Mouse (Mus musculus) stomach, embryonic 14.5 days (tissue): ENCODE measurements around the gene Pter. TPM values are rescaled to one million over a fixed set of nuclear protein-coding genes. Genes with fewer than 3 reads are reported as not detected.

ENCODE experiments used
- ATAC-seq: fragments of 200-750 bp; cut with Nextera tagmentation; 2 replicates; pipeline ENCODE4 v1.8.0; 2017; ENCODE audit warnings: low read depth, moderate TSS enrichment; ENCODE audit not compliant: insufficient number of reproducible peaks, insufficient read depth, low FRiP score
- H3K27ac ChIP-seq: fragments of 300-500 bp; sonication (generic); 2 replicates; pipeline ENCODE4 v1.5.1; 2014; ENCODE audit warnings: mild to moderate bottlenecking, low read length, moderate library complexity, mixed read lengths
- H3K27me3 ChIP-seq: fragments of 300-500 bp; sonication (generic); 2 replicates; pipeline ENCODE4 v1.6.1; 2014; ENCODE audit warnings: low read length, control low read depth, mixed read lengths; ENCODE audit not compliant: control insufficient read depth, insufficient read depth
- H3K36me3 ChIP-seq: fragments of 300-500 bp; sonication (generic); 2 replicates; pipeline ENCODE4 v1.6.1; 2014; ENCODE audit warnings: mild to moderate bottlenecking, control low read depth, low read length, moderate library complexity, mixed read lengths; ENCODE audit not compliant: control insufficient read depth, insufficient read depth
- H3K4me1 ChIP-seq: fragments of 300-500 bp; sonication (generic); 2 replicates; pipeline ENCODE4 v1.6.1; 2014; ENCODE audit warnings: low read length, control low read depth, mixed read lengths; ENCODE audit not compliant: control insufficient read depth, insufficient read depth
- H3K4me2 ChIP-seq: fragments of 300-500 bp; sonication (generic); replicated peaks from 2 replicates; pipeline ENCODE4 v1.6.1; 2014; ENCODE audit warnings: low read depth, low read length, control low read depth
- H3K4me3 ChIP-seq: fragments of 300-500 bp; sonication (generic); 2 replicates; pipeline ENCODE4 v1.5.1; 2014; ENCODE audit warnings: low read depth, low read length, control low read depth
- H3K9ac ChIP-seq: fragments of 300-500 bp; sonication (generic); replicated peaks from 2 replicates; pipeline ENCODE4 v1.6.1; 2014; ENCODE audit warnings: low read depth, mild to moderate bottlenecking, control low read depth, low read length, moderate library complexity, mixed read lengths
- H3K9me3 ChIP-seq: fragments of 300-500 bp; sonication (generic); 2 replicates; pipeline ENCODE4 v1.6.1; 2016; ENCODE audit warnings: low read depth, low read length, control low read depth; ENCODE audit not compliant: control insufficient read depth
- WGBS: fragments of 180-500 bp; shearing (Covaris S2); extraction: QIAGEN DNeasy Blood & Tissue Kit; methylation state at CpG from one replicate; pipeline ENCODE4 v1.1.7; 2014; 5-methylcytosine and 5-hydroxymethylcytosine counted together
- polyA plus RNA-seq: library from polyadenylated mRNA; unstranded; fragments of >200 nt; fragmentation: Nextera tagmentation; extraction: Ambion mirVana; gene quantifications from 2 replicates; pipeline ENCODE4 v1.2.1, GENCODE M21; 2014

Pter gene
- polyA plus RNA-seq, 1 experiment from 2014 or later = 22.3 TPM

DNA sequence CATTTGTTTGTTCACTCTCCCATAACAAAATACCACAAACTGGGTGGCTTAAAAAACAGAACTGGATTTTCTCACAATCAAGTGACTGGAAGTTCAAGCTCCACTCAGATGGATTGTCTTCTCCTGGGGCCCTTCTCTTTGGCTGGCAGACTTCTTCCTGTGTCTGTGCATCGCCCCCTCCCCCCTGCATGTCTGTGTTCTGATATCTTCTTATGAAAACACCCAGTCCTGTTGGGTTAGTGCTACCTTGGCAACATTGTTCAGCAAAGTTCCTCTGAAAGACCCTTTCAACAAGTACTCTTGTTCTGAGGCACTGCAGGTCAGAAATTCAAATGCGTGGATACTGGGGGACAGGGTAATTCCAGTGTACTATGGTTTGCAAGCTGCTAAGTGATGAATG lies 6.5 kb downstream of the Pter start:
- H3K27me3 ChIP-seq = no peaks in the 10 kb centered on the region
- H3K4me1 ChIP-seq = no peaks in the 10 kb centered on the region; the same call in 1 of the 2 replicates
- H3K4me2 ChIP-seq = no peak overlapping the region
- H3K9ac ChIP-seq = no peak overlapping the region
- no peaks in the 10 kb centered on the region for H3K36me3 ChIP-seq
- no peak overlapping the region for H3K27ac ChIP-seq
- no peak for ATAC-seq
- H3K9me3 ChIP-seq = no peaks in the 10 kb centered on the region
- no peak overlapping the region for H3K4me3 ChIP-seq
- WGBS = 78% methylated on average over 2 of the region's 2 CpGs

DNA sequence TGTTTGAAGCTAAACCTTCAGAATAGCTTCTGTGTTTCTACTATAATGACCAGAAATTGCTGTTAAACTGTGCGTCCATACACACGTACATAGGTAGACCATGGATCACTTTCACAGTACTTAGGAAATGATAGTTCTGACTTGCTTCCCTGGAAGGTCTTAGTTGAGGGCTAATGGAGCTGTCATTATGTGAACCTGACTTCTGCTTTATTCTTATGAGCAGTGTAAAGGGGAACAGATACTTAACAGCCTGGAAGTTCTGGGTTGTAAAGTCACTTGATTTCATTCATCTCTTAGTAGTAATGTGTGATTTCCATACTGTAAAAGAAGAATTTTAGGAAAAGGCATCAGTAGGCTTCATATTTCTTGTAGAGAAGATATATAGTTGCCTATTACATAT lies 10.1 kb downstream of the Pter start:
- ATAC-seq = no peak
- Histone ChIP-seq H3K27me3 (no peaks in the 10 kb centered on the region), H3K9me3 (no peaks in the 10 kb centered on the region), H3K27ac (no peak overlapping the region), H3K4me3 (no peak overlapping the region), H3K4me2 (no peak overlapping the region), H3K36me3 (no peaks in the 10 kb centered on the region), H3K4me1 (no peaks in the 10 kb centered on the region), H3K9ac (no peak overlapping the region)
- 86% methylated on average over 2 of the region's 2 CpGs for WGBS

DNA sequence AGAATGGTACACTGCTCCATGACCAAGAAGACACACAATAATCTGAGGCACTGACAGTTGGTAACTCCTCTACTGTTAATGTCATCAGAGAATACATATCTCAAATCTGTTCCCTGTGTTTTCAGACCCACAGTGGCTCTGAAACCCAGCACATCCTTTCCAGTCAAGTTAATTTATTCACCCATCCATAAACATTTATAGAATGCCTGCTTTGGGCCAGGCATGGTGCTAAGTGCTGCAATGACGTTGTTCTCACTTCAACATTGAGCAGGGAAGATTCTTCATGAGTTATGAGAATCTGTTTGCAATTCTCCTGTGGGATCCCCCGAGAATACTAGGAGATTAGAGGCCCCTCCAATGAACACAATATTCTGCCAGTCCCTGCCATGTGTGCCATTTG lies 11.4 kb downstream of the Pter start:
- Histone ChIP-seq H3K9me3 (no peaks in the 10 kb centered on the region), H3K27ac (no peak overlapping the region), H3K4me2 (no peak overlapping the region), H3K9ac (no peak overlapping the region), H3K4me3 (no peak overlapping the region), H3K4me1 (no peaks in the 10 kb centered on the region), H3K36me3 (no peaks in the 10 kb centered on the region), H3K27me3 (no peaks in the 10 kb centered on the region)
- WGBS = 61% methylated on average over 2 of the region's 2 CpGs
- ATAC-seq = no peak

DNA sequence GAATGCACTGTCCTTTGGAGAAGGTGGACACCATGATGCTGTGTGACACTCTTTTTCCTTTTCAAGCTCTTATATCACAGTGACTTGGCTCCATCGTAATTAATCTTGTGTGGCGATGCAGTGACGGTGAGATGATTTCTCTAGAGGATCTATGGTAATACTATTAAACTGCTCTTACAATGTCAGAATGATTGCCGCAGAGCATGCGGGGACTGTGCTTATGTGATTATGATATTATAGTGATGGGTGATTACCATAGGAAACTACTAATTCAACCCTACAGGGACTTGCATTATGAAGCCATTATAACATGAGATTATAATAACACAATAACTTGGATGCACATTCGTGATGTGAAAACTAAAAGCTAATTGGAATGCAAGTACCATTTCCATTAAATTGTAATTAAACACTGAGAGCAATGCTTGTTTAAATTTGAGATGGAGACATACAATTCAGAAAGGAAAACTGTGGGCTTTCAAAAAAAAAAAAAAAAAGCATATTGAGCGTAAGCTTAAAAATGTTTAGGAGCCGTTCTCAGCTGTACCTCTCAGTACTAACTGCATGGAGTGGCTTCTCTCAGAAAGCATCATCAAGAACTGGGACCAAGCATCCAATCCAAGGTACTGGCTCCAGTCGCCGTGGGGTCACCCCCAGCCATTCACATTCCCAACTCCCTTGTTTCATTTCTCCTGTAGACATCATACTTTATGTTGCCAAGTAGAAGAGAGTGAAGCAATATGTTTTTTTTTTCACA lies 13.8 kb downstream of the Pter start:
- no peaks in the 10 kb centered on the region for H3K36me3 ChIP-seq
- H3K9ac ChIP-seq = no peak overlapping the region
- H3K27ac ChIP-seq = no peak overlapping the region
- H3K4me3 ChIP-seq = no peak overlapping the region
- no peaks in the 10 kb centered on the region for H3K27me3 ChIP-seq
- H3K4me2 ChIP-seq = no peak overlapping the region
- 85% methylated on average over 10 of the region's 10 CpGs for WGBS
- H3K4me1 ChIP-seq = no peaks in the 10 kb centered on the region
- H3K9me3 ChIP-seq = no peaks in the 10 kb centered on the region
- ATAC-seq = no peak

DNA sequence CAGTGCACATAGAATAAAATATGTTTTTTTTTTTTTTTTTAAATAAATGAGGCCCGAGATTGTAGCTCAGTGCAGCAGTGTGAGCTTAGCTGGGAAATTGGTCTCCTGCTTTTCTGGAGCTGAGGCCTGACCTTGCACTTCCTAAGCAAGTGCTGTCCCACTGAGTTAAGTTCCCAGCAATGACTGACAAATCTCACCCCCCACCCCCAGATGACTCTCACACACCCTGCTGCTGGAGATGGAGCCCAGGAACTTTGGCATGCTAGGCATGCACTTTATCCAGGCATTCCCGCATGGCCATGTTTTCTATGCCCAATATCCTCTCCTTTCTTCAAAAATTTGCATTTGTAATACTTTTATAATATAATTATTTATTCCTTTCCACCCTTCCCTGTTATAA lies 14.8 kb downstream of the Pter start:
- Histone ChIP-seq H3K27ac (no peak overlapping the region), H3K9me3 (no peaks in the 10 kb centered on the region), H3K4me3 (no peak overlapping the region), H3K4me2 (no peak overlapping the region), H3K4me1 (no peaks in the 10 kb centered on the region), H3K36me3 (no peaks in the 10 kb centered on the region), H3K27me3 (no peaks in the 10 kb centered on the region), H3K9ac (no peak overlapping the region)
- no peak for ATAC-seq
- 70% methylated on average over 2 of the region's 2 CpGs for WGBS

DNA sequence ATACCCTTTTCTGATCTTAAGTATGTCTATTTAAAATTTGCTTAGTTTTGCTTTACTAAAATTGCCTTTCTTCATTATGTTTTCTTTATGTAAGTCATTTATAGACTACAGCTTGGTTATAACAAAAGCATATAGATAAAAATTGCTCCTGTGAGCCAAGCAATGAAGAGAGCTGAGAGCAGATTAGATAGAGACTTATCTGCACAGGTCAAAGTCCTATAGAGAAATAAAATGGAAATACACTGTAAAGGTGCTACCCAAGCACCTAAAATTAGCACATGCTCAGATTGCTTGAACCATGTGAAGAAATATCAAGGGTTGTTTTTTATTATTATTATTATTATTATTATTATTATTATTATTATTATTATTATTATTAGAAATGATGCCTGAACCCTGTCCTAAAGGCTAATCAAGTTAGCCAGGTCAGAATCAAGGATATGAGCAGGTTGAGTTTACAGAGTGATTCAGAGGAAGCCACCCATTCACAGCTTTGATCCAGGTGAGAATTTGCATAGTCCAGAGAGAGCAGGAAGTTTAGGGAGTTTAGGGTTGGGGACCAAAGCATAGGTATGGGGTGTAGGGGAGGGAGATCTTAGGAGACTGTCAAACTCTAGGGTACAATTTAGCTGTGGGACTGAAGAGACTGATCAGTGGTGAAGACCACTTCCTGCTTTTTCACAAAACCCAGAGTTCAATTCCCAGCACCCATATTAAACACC lies 33.0 kb downstream of the Pter start:
- Histone ChIP-seq H3K27ac (no peak overlapping the region), H3K9me3 (no peaks in the 10 kb centered on the region), H3K4me3 (no peak overlapping the region), H3K4me1 (no peaks in the 10 kb centered on the region), H3K9ac (no peak overlapping the region), H3K4me2 (no peak overlapping the region), H3K27me3 (no peaks in the 10 kb centered on the region), H3K36me3 (no peaks in the 10 kb centered on the region)
- ATAC-seq = no peak

DNA sequence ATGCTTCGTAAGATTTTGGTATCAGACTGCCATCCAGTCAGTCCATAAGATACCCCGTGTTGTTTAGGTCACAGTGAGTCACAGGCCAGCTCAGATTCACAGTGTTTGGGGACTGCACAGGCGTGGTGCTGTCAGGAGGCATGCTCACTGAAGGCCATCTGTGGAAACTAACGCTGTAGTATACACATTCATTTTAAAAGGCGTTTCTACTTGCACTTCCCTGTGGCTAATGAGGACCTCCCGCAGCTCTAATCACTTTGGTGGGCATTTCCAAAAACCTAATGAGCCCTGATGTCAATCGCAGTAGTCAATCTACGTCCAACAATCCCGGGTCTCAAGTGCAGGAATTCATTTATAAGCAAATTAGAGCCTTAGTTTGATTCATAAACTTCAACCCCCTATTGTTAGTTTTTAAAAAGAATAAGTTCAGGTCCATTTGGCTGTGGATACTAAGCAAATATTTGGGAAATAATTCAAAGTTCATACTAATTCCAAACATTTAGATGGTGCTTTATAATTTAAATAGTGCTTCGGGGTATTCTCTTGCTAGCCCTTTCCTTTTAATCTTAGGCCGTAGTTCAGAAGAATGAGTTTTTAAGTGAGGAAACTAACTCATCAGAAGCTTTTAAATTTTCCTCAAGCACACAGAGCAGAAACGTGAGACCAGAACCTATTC lies 46.3 kb downstream of the Pter start:
- Histone ChIP-seq H3K9ac (no peak overlapping the region), H3K27ac (no peak overlapping the region), H3K9me3 (no peaks in the 10 kb centered on the region), H3K36me3 (no peaks in the 10 kb centered on the region), H3K4me1 (no peaks in the 10 kb centered on the region), H3K4me3 (no peak overlapping the region), H3K4me2 (no peak overlapping the region), H3K27me3 (no peaks in the 10 kb centered on the region)
- WGBS = 68% methylated on average over 12 of the region's 12 CpGs
- no peak for ATAC-seq

DNA sequence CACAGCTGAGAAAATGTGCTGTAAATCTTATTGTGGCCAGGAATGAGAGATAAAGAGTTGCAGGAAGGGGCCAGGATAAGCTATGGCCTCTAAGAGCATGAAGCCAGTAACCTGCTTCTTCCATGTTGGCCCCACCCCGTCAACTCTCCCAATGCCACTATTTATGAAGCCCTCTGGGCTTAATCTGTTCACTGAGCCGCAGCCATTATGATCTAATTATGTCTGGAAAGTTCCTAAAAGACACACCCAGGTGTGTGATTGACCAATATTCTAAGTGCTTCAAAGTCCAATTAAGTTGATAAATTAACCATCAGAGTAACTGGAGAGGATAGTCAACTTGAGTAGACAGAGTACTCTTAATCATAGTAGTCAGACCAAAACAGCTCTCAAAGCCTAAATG lies 49.9 kb downstream of the Pter start:
- Histone ChIP-seq H3K9ac (no peak overlapping the region), H3K27me3 (no peaks in the 10 kb centered on the region), H3K4me2 (no peak overlapping the region), H3K4me1 (no peaks in the 10 kb centered on the region), H3K27ac (no peak overlapping the region), H3K9me3 (no peaks in the 10 kb centered on the region), H3K36me3 (no peaks in the 10 kb centered on the region), H3K4me3 (no peak overlapping the region)
- ATAC-seq = no peak
- 88% methylated on average over 2 of the region's 2 CpGs for whole genome bisulfite sequencing
